Mouse (Mus musculus): Measurements from ENCODE around the gene Golph3l. TPM values are rescaled to one million over a fixed set of nuclear protein-coding genes. Genes with fewer than 3 reads are reported as not detected.
"Not testable (repeated sequence)": the region's sequence is repeated elsewhere in the genome, so short reads cannot be mapped to it uniquely, and the experiment has no call there.

The Golph3l gene
- polyA plus RNA-seq (2015; fragmentation: Nextera tagmentation; extraction: Ambion mirVana), result 36.4 and 38.5 TPM in 2 replicates

- peak within 1 kb of the TSS; percentile 89 for H3K27ac ChIP-seq (ENCODE audit: low read length)
- peak within 1 kb of the TSS; percentile 65 for H3K4me2 ChIP-seq (replicated peaks; ENCODE audit: low read depth, low read length)
- H3K27me3 ChIP-seq (ENCODE audit: insufficient read depth, low read length), result no peaks in the 10 kb centered on the region
- H3K4me3 ChIP-seq (ENCODE audit: low read length), result peak within 1 kb of the TSS; percentile 76
- peaks cover 10% of the 10 kb centered on the region; the same call in 1 of the 2 replicates for H3K36me3 ChIP-seq (ENCODE audit: insufficient read depth, low read length)
- WGBS, result under 1% methylated on average over 12 of the region's 12 CpGs
- H3K9me3 ChIP-seq (ENCODE audit: low read length), result no peaks in the 10 kb centered on the region
- H3K9ac ChIP-seq (replicated peaks; ENCODE audit: low read length), result peak within 1 kb of the TSS; percentile 74
- ATAC-seq (ENCODE audit: low FRiP score, low TSS enrichment), result peak; percentile 100
- H3K4me1 ChIP-seq (ENCODE audit: insufficient read depth, low read length), result peaks cover 7% of the 10 kb centered on the region
Observed at GRCm38 (mm10) chr3:95588604-95589086, at the start of gene Golph3l. Golph3l (plus strand) TSS chr3:95588934.

GRCm38 (mm10) chr3:95538936-95539335 is 49.8 kb upstream of the Golph3l start:
- H3K36me3 ChIP-seq (ENCODE audit: insufficient read depth, low read length), result no peaks in the 10 kb centered on the region
- H3K4me1 ChIP-seq (ENCODE audit: insufficient read depth, low read length), result no peaks in the 10 kb centered on the region
- 88% methylated on average over 10 of the region's 10 CpGs for WGBS
- no peak for ATAC-seq (ENCODE audit: low FRiP score, low TSS enrichment)
- H3K4me2 ChIP-seq (replicated peaks; ENCODE audit: low read depth, low read length), result no peak overlapping the region
- no peak overlapping the region for H3K4me3 ChIP-seq (ENCODE audit: low read length)
- no peaks in the 10 kb centered on the region for H3K9me3 ChIP-seq (ENCODE audit: low read length)
- H3K27me3 ChIP-seq (ENCODE audit: insufficient read depth, low read length), result no peaks in the 10 kb centered on the region
- no peak overlapping the region for H3K27ac ChIP-seq (ENCODE audit: low read length)
- no peak overlapping the region for H3K9ac ChIP-seq (replicated peaks; ENCODE audit: low read length)

- Histone ChIP-seq H3K36me3 (ENCODE audit: insufficient read depth, low read length) (no peaks in the 10 kb centered on the region), H3K27ac (ENCODE audit: low read length) (no peak overlapping the region), H3K4me1 (ENCODE audit: insufficient read depth, low read length) (no peaks in the 10 kb centered on the region), H3K4me3 (ENCODE audit: low read length) (no peak overlapping the region), H3K9ac (replicated peaks; ENCODE audit: low read length) (no peak overlapping the region), H3K27me3 (ENCODE audit: insufficient read depth, low read length) (no peaks in the 10 kb centered on the region), H3K4me2 (replicated peaks; ENCODE audit: low read depth, low read length) (no peak overlapping the region), H3K9me3 (ENCODE audit: low read length) (no peaks in the 10 kb centered on the region)
- 91% methylated on average over 4 of the region's 4 CpGs for WGBS
- no peak for ATAC-seq (ENCODE audit: low FRiP score, low TSS enrichment)
Observed at GRCm38 (mm10) chr3:95539837-95540236, 48.9 kb upstream of the Golph3l start.

- not testable (repeated sequence) for ATAC-seq (ENCODE audit: low FRiP score, low TSS enrichment); H3K4me2 ChIP-seq (replicated peaks; ENCODE audit: low read depth, low read length); H3K27ac ChIP-seq (ENCODE audit: low read length); H3K36me3 ChIP-seq (ENCODE audit: insufficient read depth, low read length); H3K9ac ChIP-seq (replicated peaks; ENCODE audit: low read length); H3K9me3 ChIP-seq (ENCODE audit: low read length); H3K4me3 ChIP-seq (ENCODE audit: low read length); H3K4me1 ChIP-seq (ENCODE audit: insufficient read depth, low read length); H3K27me3 ChIP-seq (ENCODE audit: insufficient read depth, low read length)
- 71% methylated on average over 2 of the region's 2 CpGs for WGBS
Observed at GRCm38 (mm10) chr3:95541186-95541585, 47.5 kb upstream of the Golph3l start.

GRCm38 (mm10) chr3:95542171-95542570 is 46.6 kb upstream of the Golph3l start:
- Histone ChIP-seq H3K4me3 (ENCODE audit: low read length) (no peak overlapping the region), H3K9ac (replicated peaks; ENCODE audit: low read length) (no peak overlapping the region), H3K36me3 (ENCODE audit: insufficient read depth, low read length) (no peaks in the 10 kb centered on the region), H3K4me1 (ENCODE audit: insufficient read depth, low read length) (no peaks in the 10 kb centered on the region), H3K27ac (ENCODE audit: low read length) (no peak overlapping the region), H3K9me3 (ENCODE audit: low read length) (no peaks in the 10 kb centered on the region), H3K27me3 (ENCODE audit: insufficient read depth, low read length) (no peaks in the 10 kb centered on the region), H3K4me2 (replicated peaks; ENCODE audit: low read depth, low read length) (no peak overlapping the region)
- ATAC-seq (ENCODE audit: low FRiP score, low TSS enrichment), result no peak

- no peak overlapping the region for H3K9ac ChIP-seq (replicated peaks; ENCODE audit: low read length)
- no peak overlapping the region for H3K4me3 ChIP-seq (ENCODE audit: low read length)
- WGBS, result 68% methylated on average over 7 of the region's 7 CpGs
- no peaks in the 10 kb centered on the region for H3K27me3 ChIP-seq (ENCODE audit: insufficient read depth, low read length)
- no peaks in the 10 kb centered on the region for H3K36me3 ChIP-seq (ENCODE audit: insufficient read depth, low read length)
- no peak overlapping the region for H3K27ac ChIP-seq (ENCODE audit: low read length)
- ATAC-seq (ENCODE audit: low FRiP score, low TSS enrichment), result no peak
- H3K4me2 ChIP-seq (replicated peaks; ENCODE audit: low read depth, low read length), result no peak overlapping the region
- no peaks in the 10 kb centered on the region for H3K4me1 ChIP-seq (ENCODE audit: insufficient read depth, low read length)
- no peaks in the 10 kb centered on the region; the same call in 1 of the 2 replicates for H3K9me3 ChIP-seq (ENCODE audit: low read length)
Observed at GRCm38 (mm10) chr3:95542981-95543380, 45.8 kb upstream of the Golph3l start.

- ATAC-seq (ENCODE audit: low FRiP score, low TSS enrichment), result no peak
Observed at GRCm38 (mm10) chr3:95550176-95550575, 38.6 kb upstream of the Golph3l start.

GRCm38 (mm10) chr3:95553986-95554385 is 34.7 kb upstream of the Golph3l start:
- no peak for ATAC-seq (ENCODE audit: low FRiP score, low TSS enrichment)
- H3K36me3 ChIP-seq (ENCODE audit: insufficient read depth, low read length), result no peaks in the 10 kb centered on the region
- no peak overlapping the region for H3K4me2 ChIP-seq (replicated peaks; ENCODE audit: low read depth, low read length)
- H3K4me1 ChIP-seq (ENCODE audit: insufficient read depth, low read length), result no peaks in the 10 kb centered on the region
- no peaks in the 10 kb centered on the region for H3K9me3 ChIP-seq (ENCODE audit: low read length)
- no peak overlapping the region for H3K27ac ChIP-seq (ENCODE audit: low read length)
- no peak overlapping the region for H3K4me3 ChIP-seq (ENCODE audit: low read length)
- H3K9ac ChIP-seq (replicated peaks; ENCODE audit: low read length), result no peak overlapping the region
- WGBS, result 36% methylated on average over 3 of the region's 3 CpGs
- no peaks in the 10 kb centered on the region for H3K27me3 ChIP-seq (ENCODE audit: insufficient read depth, low read length)

More at GRCm38 (mm10) chr3:95550176-95550575, 38.6 kb upstream of the Golph3l start:
- H3K4me1 ChIP-seq (ENCODE audit: insufficient read depth, low read length), result no peaks in the 10 kb centered on the region
- no peak overlapping the region for H3K4me2 ChIP-seq (replicated peaks; ENCODE audit: low read depth, low read length)
- H3K9ac ChIP-seq (replicated peaks; ENCODE audit: low read length), result no peak overlapping the region
- H3K27me3 ChIP-seq (ENCODE audit: insufficient read depth, low read length), result no peaks in the 10 kb centered on the region
- WGBS, result 74% methylated on average over 1 of the region's 1 CpGs
- no peaks in the 10 kb centered on the region for H3K36me3 ChIP-seq (ENCODE audit: insufficient read depth, low read length)
- H3K9me3 ChIP-seq (ENCODE audit: low read length), result no peaks in the 10 kb centered on the region; the same call in 1 of the 2 replicates
- no peak overlapping the region for H3K27ac ChIP-seq (ENCODE audit: low read length)
- H3K4me3 ChIP-seq (ENCODE audit: low read length), result no peak overlapping the region

GRCm38 (mm10) chr3:95559437-95559836 is 29.3 kb upstream of the Golph3l start, which contains the start of gene Hormad1:
Hormad1 (plus strand) TSS chr3:95559677.
- Histone ChIP-seq H3K4me1 (ENCODE audit: insufficient read depth, low read length) (no peaks in the 10 kb centered on the region), H3K4me2 (replicated peaks; ENCODE audit: low read depth, low read length) (no peak within 1 kb of the TSS), H3K36me3 (ENCODE audit: insufficient read depth, low read length) (no peaks in the 10 kb centered on the region), H3K4me3 (ENCODE audit: low read length) (no peak within 1 kb of the TSS), H3K27ac (ENCODE audit: low read length) (no peak within 1 kb of the TSS), H3K9me3 (ENCODE audit: low read length) (no peaks in the 10 kb centered on the region), H3K27me3 (ENCODE audit: insufficient read depth, low read length) (no peaks in the 10 kb centered on the region), H3K9ac (replicated peaks; ENCODE audit: low read length) (no peak within 1 kb of the TSS)
- ATAC-seq (ENCODE audit: low FRiP score, low TSS enrichment), result no peak
- 93% methylated on average over 27 of the region's 27 CpGs for WGBS

- WGBS, result 86% methylated on average over 3 of the region's 3 CpGs
- Histone ChIP-seq H3K4me1 (ENCODE audit: insufficient read depth, low read length) (no peaks in the 10 kb centered on the region), H3K9me3 (ENCODE audit: low read length) (no peaks in the 10 kb centered on the region), H3K4me3 (ENCODE audit: low read length) (no peak overlapping the region), H3K27ac (ENCODE audit: low read length) (no peak overlapping the region), H3K36me3 (ENCODE audit: insufficient read depth, low read length) (no peaks in the 10 kb centered on the region), H3K9ac (replicated peaks; ENCODE audit: low read length) (no peak overlapping the region), H3K27me3 (ENCODE audit: insufficient read depth, low read length) (no peaks in the 10 kb centered on the region), H3K4me2 (replicated peaks; ENCODE audit: low read depth, low read length) (no peak overlapping the region)
- ATAC-seq (ENCODE audit: low FRiP score, low TSS enrichment), result no peak
Observed at GRCm38 (mm10) chr3:95560738-95561137, 28.0 kb upstream of the Golph3l start.
